Mouse (Mus musculus) intestine, embryonic 15.5 days (tissue): Measurements from ENCODE around the gene Hes5. TPM values are rescaled to one million over a fixed set of nuclear protein-coding genes. Genes with fewer than 3 reads are reported as not detected.

Source experiments
- ATAC-seq: fragments of 200-750 bp; cut with Nextera tagmentation; 2 replicates; pipeline ENCODE4 v1.8.0; 2017; ENCODE audit warnings: moderate TSS enrichment, moderate library complexity
- H3K27ac ChIP-seq: fragments of 300-500 bp; sonication (generic); 2 replicates; pipeline ENCODE4 v1.5.1; 2015; ENCODE audit warnings: mild to moderate bottlenecking, inconsistent platforms
- H3K27me3 ChIP-seq: fragments of 300-500 bp; sonication (generic); replicated peaks from 2 replicates; pipeline ENCODE4 v1.6.1; 2015; ENCODE audit warnings: inconsistent platforms
- H3K36me3 ChIP-seq: fragments of 300-500 bp; sonication (generic); 2 replicates; pipeline ENCODE4 v1.6.1; 2015; ENCODE audit warnings: inconsistent platforms
- H3K4me1 ChIP-seq: fragments of 300-500 bp; sonication (generic); replicated peaks from 2 replicates; pipeline ENCODE4 v1.6.1; 2015; ENCODE audit warnings: inconsistent platforms
- H3K4me2 ChIP-seq: fragments of 300-500 bp; sonication (generic); replicated peaks from 2 replicates; pipeline ENCODE4 v1.6.1; 2015; ENCODE audit warnings: mild to moderate bottlenecking, inconsistent platforms
- H3K4me3 ChIP-seq: fragments of 300-500 bp; sonication (generic); replicated peaks from 2 replicates; pipeline ENCODE4 v1.5.1; 2015; ENCODE audit warnings: inconsistent platforms
- H3K9ac ChIP-seq: fragments of 300-500 bp; sonication (generic); 2 replicates; pipeline ENCODE4 v1.6.1; 2015; ENCODE audit warnings: inconsistent platforms
- H3K9me3 ChIP-seq: fragments of 300-500 bp; sonication (generic); 2 replicates; pipeline ENCODE4 v1.6.1; 2016; ENCODE audit warnings: inconsistent platforms
- WGBS: fragments of 180-500 bp; shearing (Covaris S2); methylation state at CpG from one replicate; pipeline ENCODE4 v1.1.7; 2015; 5-methylcytosine and 5-hydroxymethylcytosine counted together
- polyA plus RNA-seq: library from polyadenylated mRNA; unstranded; fragments of >200 nt; fragmentation: Nextera tagmentation; extraction: Ambion mirVana; gene quantifications from 2 replicates; pipeline ENCODE4 v1.2.1, GENCODE M21; 2015

The Hes5 gene
- polyA plus RNA-seq, 1 experiment from 2014 or later = 2.5 TPM

DNA sequence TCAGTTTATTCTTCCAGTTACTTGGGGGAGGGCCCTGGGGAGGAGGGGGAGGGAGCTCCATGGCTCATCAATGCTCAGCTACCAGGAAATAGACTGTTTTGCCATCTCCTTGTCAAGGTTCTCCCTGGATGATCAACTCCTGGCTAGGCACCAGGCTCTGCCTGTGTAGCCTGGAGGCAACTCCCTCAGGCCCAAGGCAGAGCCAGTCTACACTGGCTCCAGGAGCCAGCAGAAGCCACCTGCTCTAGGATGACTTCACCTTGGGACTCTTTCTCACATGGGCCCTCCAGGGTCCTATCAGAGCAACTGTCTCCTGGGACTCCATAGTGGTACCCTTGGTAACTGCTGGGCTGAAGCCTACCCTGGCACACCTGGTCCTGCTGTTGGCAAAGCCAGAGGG lies 47.4 kb downstream of the Hes5 start:
- Histone ChIP-seq H3K4me2 (no peak overlapping the region), H3K36me3 (no peaks in the 10 kb centered on the region), H3K9ac (no peak overlapping the region), H3K27ac (no peak overlapping the region), H3K27me3 (no peaks in the 10 kb centered on the region), H3K9me3 (no peaks in the 10 kb centered on the region), H3K4me1 (no peaks in the 10 kb centered on the region), H3K4me3 (no peak overlapping the region)
- ATAC-seq = no peak

DNA sequence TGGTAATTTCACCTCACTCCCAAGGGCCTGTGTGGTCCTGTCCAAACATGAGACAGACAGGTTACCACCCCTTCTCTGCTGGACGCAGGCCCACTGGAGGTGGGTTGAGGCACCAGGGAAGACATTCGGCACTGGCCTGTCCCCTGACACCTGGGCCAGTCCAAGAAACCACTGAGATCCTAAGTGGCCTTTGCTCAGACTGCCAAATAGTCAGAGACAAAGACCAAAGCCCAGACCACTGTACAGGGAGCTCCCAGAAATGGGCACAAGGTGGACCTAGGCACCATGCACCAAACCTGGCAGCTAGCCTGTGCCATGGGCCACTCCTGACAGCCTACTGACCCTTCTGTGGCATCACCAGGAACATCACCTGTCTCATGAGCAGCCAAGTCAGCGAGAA lies 48.5 kb downstream of the Hes5 start:
- 74% methylated on average over 3 of the region's 3 CpGs for WGBS
- no peak overlapping the region for H3K4me2 ChIP-seq

DNA sequence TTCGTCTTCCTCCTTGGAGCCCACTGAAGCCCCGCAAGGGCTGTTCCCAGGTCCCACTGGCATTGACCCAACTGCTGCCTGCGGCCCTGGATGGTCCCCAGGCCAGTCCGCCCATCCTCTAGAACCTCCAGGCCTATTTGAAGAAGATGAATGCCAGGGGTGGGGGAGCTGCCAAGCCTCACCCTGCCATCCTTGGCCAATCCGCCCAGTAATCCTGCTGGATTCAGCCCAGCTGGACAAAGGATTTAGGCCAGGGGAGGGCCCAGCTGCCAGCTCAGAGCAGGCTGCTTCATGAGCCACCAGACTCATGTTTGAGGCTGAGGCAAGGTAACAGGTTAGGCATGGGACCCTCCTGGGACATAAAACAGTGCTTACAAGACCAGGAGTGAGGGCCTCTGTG lies 50.1 kb downstream of the Hes5 start:
- no peaks in the 10 kb centered on the region for H3K4me1 ChIP-seq
- ATAC-seq = no peak
- no peak overlapping the region for H3K4me2 ChIP-seq
- H3K27ac ChIP-seq = no peak overlapping the region
- H3K9me3 ChIP-seq = no peaks in the 10 kb centered on the region
- WGBS = 85% methylated on average over 5 of the region's 5 CpGs
- H3K36me3 ChIP-seq = no peaks in the 10 kb centered on the region
- H3K9ac ChIP-seq = no peak overlapping the region
- H3K4me3 ChIP-seq = no peak overlapping the region
- no peaks in the 10 kb centered on the region for H3K27me3 ChIP-seq

More for the DNA sequence above, 48.5 kb downstream of the Hes5 start:
- Histone ChIP-seq H3K27me3 (no peaks in the 10 kb centered on the region), H3K9ac (no peak overlapping the region), H3K36me3 (no peaks in the 10 kb centered on the region), H3K4me1 (no peaks in the 10 kb centered on the region), H3K9me3 (no peaks in the 10 kb centered on the region), H3K27ac (no peak overlapping the region), H3K4me3 (no peak overlapping the region)
- no peak for ATAC-seq

DNA sequence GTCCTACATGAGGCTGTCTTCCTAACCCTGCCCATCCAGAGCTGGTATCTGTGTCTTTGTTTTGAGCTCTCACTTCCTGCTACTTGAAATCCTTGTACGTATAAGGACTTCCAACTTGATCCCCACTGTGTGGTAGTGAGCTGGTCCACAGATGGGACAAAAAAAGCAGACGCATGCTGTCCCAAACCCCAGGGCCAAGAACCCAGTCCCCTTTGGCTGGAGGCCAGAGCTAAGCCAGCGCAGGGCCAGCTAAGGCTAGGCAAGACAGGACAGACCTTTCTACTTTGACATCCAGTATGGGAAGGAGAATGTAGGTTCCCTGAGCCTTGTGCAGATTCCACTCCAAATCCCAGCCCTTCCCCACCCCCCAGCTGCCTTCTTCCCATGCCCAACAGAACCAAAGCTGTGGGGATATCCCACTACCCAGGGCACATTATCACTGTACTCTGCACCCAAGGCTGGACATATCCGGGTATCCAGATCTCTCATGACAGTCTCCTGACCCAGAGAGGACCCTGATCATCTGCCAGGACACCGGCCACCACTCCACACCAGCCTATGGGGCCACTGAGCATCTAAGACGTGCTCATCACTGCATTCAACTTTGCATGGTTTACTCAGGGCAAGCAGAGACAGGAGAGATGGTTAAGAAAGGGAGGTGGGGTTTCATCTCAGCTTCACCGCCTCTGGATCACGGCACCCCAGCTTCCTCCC lies 50.7 kb downstream of the Hes5 start:
- Histone ChIP-seq H3K9ac (no peak overlapping the region), H3K4me1 (no peaks in the 10 kb centered on the region), H3K4me3 (no peak overlapping the region), H3K4me2 (no peak overlapping the region), H3K9me3 (no peaks in the 10 kb centered on the region), H3K27me3 (no peaks in the 10 kb centered on the region), H3K36me3 (no peaks in the 10 kb centered on the region), H3K27ac (no peak overlapping the region)
- 70% methylated on average over 8 of the region's 8 CpGs for WGBS
- no peak for ATAC-seq

Other genes with a start within 250 kb of the Hes5 start
- gene Ttc34, start 123.5 kb upstream of the Hes5 start, polyA plus RNA-seq = 0.10 TPM in 1 of 2 replicates, not detected in the other
- 0.20 and 0.34 TPM in 2 replicates for gene Mmel1, start 91.3 kb upstream of the Hes5 start, polyA plus RNA-seq
- gene Fam213b, start 61.8 kb upstream of the Hes5 start, polyA plus RNA-seq = 32.0 and 37.2 TPM in 2 replicates
- 3.0 and 3.6 TPM in 2 replicates for gene Tnfrsf14, start 32.4 kb upstream of the Hes5 start, polyA plus RNA-seq
- 34.2 and 36.1 TPM in 2 replicates for gene Pank4, start 3.2 kb downstream of the Hes5 start, polyA plus RNA-seq
- gene Plch2, start 95.9 kb downstream of the Hes5 start, polyA plus RNA-seq = 19.9 and 21.2 TPM in 2 replicates
- 23.3 and 26.0 TPM in 2 replicates for gene Pex10, start 106.1 kb downstream of the Hes5 start, polyA plus RNA-seq
- gene Rer1, start 125.5 kb downstream of the Hes5 start, polyA plus RNA-seq = 194 and 205 TPM in 2 replicates
- 3.0 and 3.9 TPM in 2 replicates for gene Morn1, start 125.7 kb downstream of the Hes5 start, polyA plus RNA-seq